1 mouse cellular context compared by ENCODE assay signal in genomic region chr5:23638023-23638422, GRCm38 (mm10).
TF ChIP-seq lines count a peak whose summit lies in the region.

No protein-coding gene starts in this region.

TF ChIP-seq in CH12.LX, 34 proteins besides CTCF, POLR2A, EP300 and RAD21 (continued from another document):
- TF ChIP-seq ZKSCAN1 (IDR thresholded peaks at IDR 0.05; ENCODE audit: borderline replicate concordance, low read depth, low read length) (no peak), RCOR1 (conservative IDR thresholded peaks at IDR 0.05; ENCODE audit: low read depth, low read length) (no peak), ELF1 (IDR thresholded peaks at IDR 0.05; ENCODE audit: low read depth, low read length) (no peak), NRF1 (IDR thresholded peaks at IDR 0.05; ENCODE audit: low read depth, low read length) (no peak)
